Mouse (Mus musculus): ENCODE measurements at regions not wholly inside any gene's neighbourhood (a gene's known extent, or its start where the extent isn't known, plus 50 kb on each side); places are given as distances from the start of the nearest gene placed in this dataset.

DNA sequence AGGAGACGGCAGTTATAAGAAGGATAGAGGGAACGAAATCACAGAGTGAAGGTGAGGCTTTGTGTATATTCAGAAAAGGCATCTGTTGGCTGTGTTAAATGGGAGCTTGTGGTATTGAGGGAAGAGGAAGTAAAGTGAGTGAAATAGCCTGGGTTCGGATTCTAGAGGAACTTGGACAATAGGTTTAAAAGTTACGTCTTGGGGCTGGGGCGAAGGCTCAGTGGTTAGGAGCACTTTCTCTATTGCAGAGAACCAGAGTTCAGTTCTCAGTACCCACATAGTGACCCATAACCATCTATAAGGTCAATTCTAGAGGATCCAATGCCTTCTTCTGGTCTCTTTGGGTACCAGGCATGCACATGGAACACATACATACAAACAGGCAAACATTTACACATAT, 317.6 kb upstream of the Ubash3b start:
- TF ChIP-seq CTCF (IDR thresholded peaks at IDR 0.05; ENCODE audit: low read depth) (no peak), EP300 (IDR thresholded peaks at IDR 0.05; ENCODE audit: low read depth) (no peak)

All from liver, embryonic 14.5 days (tissue).